Mouse (Mus musculus) midbrain, postnatal 0 days (tissue): ENCODE measurements around the gene Emc3. TPM values are rescaled to one million over a fixed set of nuclear protein-coding genes. Genes with fewer than 3 reads are reported as not detected.

ENCODE experiments used
- ATAC-seq: fragments of 200-750 bp; cut with Nextera tagmentation; 2 replicates; pipeline ENCODE4 v1.8.0; 2017; ENCODE audit warnings: moderate number of reproducible peaks, mild to moderate bottlenecking, moderate TSS enrichment, moderate library complexity; ENCODE audit not compliant: low FRiP score
- DNase-seq: peaks from one replicate; pipeline ENCODE4 v3.0.0-alpha.2; 2015; ENCODE audit warnings: low spot score
- H3K27ac ChIP-seq: fragments of 300-500 bp; sonication (generic); 2 replicates; pipeline ENCODE4 v1.5.1; 2014; ENCODE audit warnings: low read depth, mild to moderate bottlenecking, low read length, mixed read lengths
- H3K27me3 ChIP-seq: fragments of 300-500 bp; sonication (generic); 2 replicates; pipeline ENCODE4 v1.6.1; 2014; ENCODE audit warnings: low read length, control low read depth, mixed read lengths; ENCODE audit not compliant: insufficient read depth
- H3K36me3 ChIP-seq: fragments of 300-500 bp; sonication (generic); 2 replicates; pipeline ENCODE4 v1.6.1; 2014; ENCODE audit warnings: low read length, control low read depth, mixed read lengths; ENCODE audit not compliant: insufficient read depth
- H3K4me1 ChIP-seq: fragments of 300-500 bp; sonication (generic); 2 replicates; pipeline ENCODE4 v1.6.1; 2014; ENCODE audit warnings: mild to moderate bottlenecking, control low read depth, antibody characterized with exemption, low read length, mixed read lengths; ENCODE audit not compliant: insufficient read depth
- H3K4me2 ChIP-seq: fragments of 300-500 bp; sonication (generic); 2 replicates; pipeline ENCODE4 v1.6.1; 2014; ENCODE audit warnings: low read depth, mild to moderate bottlenecking, low read length, mixed read lengths; ENCODE audit not compliant: poor library complexity, severe bottlenecking
- H3K4me3 ChIP-seq: fragments of 300-500 bp; sonication (generic); 2 replicates; pipeline ENCODE4 v1.5.1; 2014; ENCODE audit warnings: low read depth, mild to moderate bottlenecking, low read length, moderate library complexity
- H3K9ac ChIP-seq: fragments of 300-500 bp; sonication (generic); replicated peaks from 2 replicates; pipeline ENCODE4 v1.6.1; 2014; ENCODE audit warnings: mild to moderate bottlenecking, low read length, moderate library complexity, mixed read lengths; ENCODE audit not compliant: poor library complexity, severe bottlenecking
- H3K9me3 ChIP-seq: fragments of 300-500 bp; sonication (generic); 2 replicates; pipeline ENCODE4 v1.6.1; 2016; ENCODE audit warnings: low read length, control low read depth
- CTCF ChIP-seq: IDR thresholded peaks from 2 replicates; pipeline ENCODE4 v1.5.1; 2016; ENCODE audit warnings: antibody characterized with exemption, mild to moderate bottlenecking
- WGBS: fragments of 180-500 bp; shearing (Covaris S2); extraction: QIAGEN DNeasy Blood & Tissue Kit; methylation state at CpG from one replicate; pipeline ENCODE4 v1.1.7; 2014; 5-methylcytosine and 5-hydroxymethylcytosine counted together
- microRNA-seq: library from miRNA; unstranded; fragments of <30 nt; microRNA quantifications from one replicate; pipeline ENCODE4, GENCODE M21; 2016; ENCODE audit warnings: borderline number of aligned reads
- polyA plus RNA-seq: library from polyadenylated mRNA; unstranded; fragments of >200 nt; fragmentation: Nextera tagmentation; extraction: Ambion mirVana; gene quantifications from 2 replicates; pipeline ENCODE4 v1.2.1, GENCODE M21; 2015
- total RNA-seq: library from RNA; depleted of rRNA; stranded (reverse); fragments of >200 nt; gene quantifications from 2 replicates; pipeline ENCODE4 v1.2.3, GENCODE M21; 2014; rRNA removed

Emc3 gene
- total and polyA plus RNA-seq, 2 experiments from 2014 or later, result 71.9 to 111 TPM

DNA sequence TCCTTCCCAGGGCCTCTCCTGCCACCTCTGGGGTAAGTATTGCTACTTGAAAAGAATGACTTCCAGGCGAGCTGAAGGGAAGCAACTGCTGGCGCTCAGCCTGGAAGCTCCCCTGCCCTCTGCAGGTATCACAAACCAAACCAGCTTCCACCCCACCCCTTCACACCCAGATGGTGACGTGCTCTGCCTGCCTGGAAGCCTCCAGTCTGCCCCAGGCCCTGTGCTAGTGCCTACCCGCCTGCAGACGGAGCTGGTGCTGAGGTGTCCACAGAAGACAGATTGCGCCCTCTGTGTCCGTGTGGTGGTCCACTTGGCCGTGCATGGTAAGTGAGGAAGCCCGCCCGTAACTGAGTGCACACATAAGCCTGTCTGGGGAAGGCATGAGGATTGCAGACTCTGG is 59.4 kb downstream of the Emc3 start:
- Histone ChIP-seq H3K4me2 (no peak overlapping the region), H3K4me1 (no peaks in the 10 kb centered on the region), H3K4me3 (no peak overlapping the region), H3K36me3 (no peaks in the 10 kb centered on the region), H3K27ac (no peak overlapping the region), H3K27me3 (peaks cover 16% of the 10 kb centered on the region), H3K9ac (no peak overlapping the region), H3K9me3 (no peaks in the 10 kb centered on the region)
- WGBS, result 72% methylated on average over 10 of the region's 10 CpGs
- ATAC-seq (no peak), DNase-seq (no peak)
- TF ChIP-seq CTCF, result no peak

DNA sequence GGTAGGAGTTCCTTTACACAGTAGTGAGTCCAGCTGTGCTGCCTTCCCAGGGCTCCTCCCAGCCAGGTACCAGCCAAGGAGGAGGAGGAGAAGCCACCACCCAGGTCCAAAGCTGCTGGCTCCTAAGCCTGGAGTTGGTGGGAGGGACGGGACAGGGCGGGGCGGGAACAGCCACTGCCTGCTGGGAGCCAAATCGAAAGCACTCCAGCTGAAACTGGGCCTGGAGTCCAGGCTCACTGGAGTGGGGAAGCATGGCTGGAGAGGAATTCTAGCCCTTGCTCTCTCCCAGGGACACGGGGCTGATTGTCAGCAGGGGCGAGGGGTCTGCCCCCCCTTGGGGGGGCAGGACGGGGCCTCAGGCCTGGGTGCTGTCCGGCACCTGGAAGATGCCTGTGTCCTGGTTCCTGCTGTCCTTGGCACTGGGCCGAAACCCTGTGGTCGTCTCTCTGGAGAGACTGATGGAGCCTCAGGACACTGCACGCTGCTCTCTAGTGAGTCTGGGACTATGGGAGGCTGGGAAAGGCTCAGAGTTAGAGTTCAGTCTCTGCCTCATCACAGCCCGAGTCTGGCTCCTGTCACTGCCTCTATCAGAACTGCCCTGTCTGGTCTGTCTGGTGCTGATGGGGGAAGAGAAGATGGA is 60.0 kb downstream of the Emc3 start, which contains the start of gene Il17rc:
Il17rc (plus strand) TSS at position 131 of the 640 bp plus-strand sequence.
- no peak within 1 kb of the TSS for H3K4me2 ChIP-seq
- no peaks in the 10 kb centered on the region for H3K36me3 ChIP-seq
- no peak for TF ChIP-seq CTCF
- H3K9ac ChIP-seq, result no peak within 1 kb of the TSS
- ATAC-seq, result no peak
- no peaks in the 10 kb centered on the region for H3K9me3 ChIP-seq
- H3K27me3 ChIP-seq, result peaks cover 16% of the 10 kb centered on the region
- H3K4me1 ChIP-seq, result no peaks in the 10 kb centered on the region
- no peak within 1 kb of the TSS for H3K27ac ChIP-seq
- 18% methylated on average over 12 of the region's 12 CpGs for WGBS
- DNase-seq, result no peak
- no peak within 1 kb of the TSS for H3K4me3 ChIP-seq

DNA sequence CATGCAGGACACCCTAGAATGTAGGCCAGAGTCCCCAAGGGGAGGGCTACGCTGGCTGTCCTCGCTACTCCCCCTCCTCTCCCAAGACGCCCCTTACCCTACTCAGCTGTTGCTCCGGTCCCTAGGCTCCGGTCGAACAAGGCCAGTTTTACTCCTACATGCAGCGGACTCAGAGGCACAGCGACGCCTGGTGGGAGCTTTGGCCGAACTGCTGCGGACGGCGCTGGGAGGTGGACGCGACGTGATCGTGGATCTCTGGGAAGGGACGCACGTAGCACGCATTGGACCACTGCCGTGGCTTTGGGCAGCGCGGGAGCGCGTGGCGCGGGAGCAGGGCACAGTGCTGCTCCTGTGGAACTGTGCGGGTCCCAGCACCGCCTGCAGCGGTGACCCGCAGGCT is 62.0 kb downstream of the Emc3 start:
- H3K4me1 ChIP-seq, result no peaks in the 10 kb centered on the region
- peak; percentile 75 for TF ChIP-seq CTCF
- peaks cover 13% of the 10 kb centered on the region for H3K27me3 ChIP-seq
- H3K9ac ChIP-seq, result peak overlapping the region; percentile 30
- no peaks in the 10 kb centered on the region for H3K9me3 ChIP-seq
- peak overlapping the region; percentile 35 for H3K4me3 ChIP-seq
- 2% methylated on average over 31 of the region's 31 CpGs for WGBS
- no peaks in the 10 kb centered on the region for H3K36me3 ChIP-seq
- DNase-seq (peak; percentile 81), ATAC-seq (peak; percentile 71)
- H3K4me2 ChIP-seq, result peak overlapping the region; percentile 55
- H3K27ac ChIP-seq, result no peak overlapping the region

DNA sequence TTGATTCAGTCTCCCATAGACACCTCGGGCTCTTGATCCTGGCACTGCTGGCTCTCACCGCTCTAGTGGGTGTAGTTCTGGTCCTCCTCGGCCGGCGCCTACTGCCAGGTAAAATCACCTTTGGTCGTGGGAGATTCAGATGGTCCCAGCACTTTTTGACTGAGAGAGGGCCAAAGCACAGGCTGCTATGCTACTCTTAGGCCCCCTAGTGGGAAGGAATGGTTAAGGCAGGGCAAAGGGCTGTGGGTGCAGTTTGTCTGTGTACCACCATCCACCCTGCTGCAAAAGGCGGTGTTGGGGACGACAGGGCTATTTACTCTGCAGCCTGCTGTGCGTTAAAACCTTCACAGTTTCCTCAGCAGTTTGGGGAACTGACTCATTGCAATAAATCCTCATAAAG is 62.4 kb downstream of the Emc3 start:
- peak; percentile 75 for TF ChIP-seq CTCF
- Histone ChIP-seq H3K9ac (peak overlapping the region; percentile 30; the same call in 1 of the 2 replicates), H3K4me2 (peak overlapping the region; percentile 55), H3K36me3 (no peaks in the 10 kb centered on the region), H3K9me3 (no peaks in the 10 kb centered on the region), H3K4me1 (no peaks in the 10 kb centered on the region), H3K4me3 (peak overlapping the region; percentile 35), H3K27ac (no peak overlapping the region), H3K27me3 (peaks cover 13% of the 10 kb centered on the region)
- DNase-seq (peak; percentile 80), ATAC-seq (peak; percentile 50; the same call in 1 of the 2 replicates)
- 12% methylated on average over 9 of the region's 9 CpGs for WGBS

DNA sequence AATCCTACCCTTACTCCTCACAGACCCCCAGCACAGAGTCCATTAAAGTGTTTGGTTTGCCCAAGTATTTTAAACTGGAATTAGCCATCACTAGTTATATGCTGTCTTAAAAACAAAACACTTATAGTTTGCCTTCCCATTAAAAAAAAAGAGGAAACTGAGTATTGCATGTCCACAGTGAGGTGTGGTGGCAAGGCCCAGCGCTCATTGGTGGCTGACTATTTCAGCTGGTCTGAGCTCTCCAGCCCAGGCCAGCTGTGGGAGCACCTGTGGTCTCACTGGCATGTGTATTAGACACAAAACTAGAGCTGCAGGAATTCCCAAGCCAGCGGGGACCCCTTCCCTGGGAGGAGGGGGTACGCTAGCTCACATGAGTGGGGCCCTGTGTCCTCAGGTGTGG is 62.9 kb downstream of the Emc3 start:
- WGBS, result 72% methylated on average over 3 of the region's 3 CpGs
- no peak for DNase-seq
- TF ChIP-seq CTCF, result no peak
- Histone ChIP-seq H3K27me3 (peaks cover 13% of the 10 kb centered on the region), H3K9me3 (no peaks in the 10 kb centered on the region), H3K9ac (0 out of 2 replicates have a peak overlapping the region, but pooled peaks have one; percentile 30), H3K27ac (no peak overlapping the region), H3K4me1 (no peaks in the 10 kb centered on the region), H3K4me3 (no peak overlapping the region), H3K4me2 (no peak overlapping the region), H3K36me3 (no peaks in the 10 kb centered on the region)
- ATAC-seq, result no peak

DNA sequence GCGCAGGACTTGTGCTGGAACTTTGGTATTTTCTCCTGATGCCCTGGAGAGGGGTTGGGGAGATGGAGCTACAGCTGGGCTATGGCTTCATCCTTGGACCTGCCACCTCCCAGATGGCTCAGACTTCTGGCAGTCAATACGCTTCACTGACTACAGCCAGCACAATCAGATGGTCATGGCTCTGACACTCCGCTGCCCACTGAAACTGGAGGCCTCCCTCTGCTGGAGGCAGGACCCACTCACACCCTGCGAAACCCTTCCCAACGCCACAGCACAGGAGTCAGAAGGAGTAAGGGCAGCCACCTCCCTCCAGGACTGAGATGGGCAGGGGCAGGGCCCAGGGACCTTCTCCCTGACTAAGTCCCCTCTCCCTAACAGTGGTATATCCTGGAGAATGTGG is 65.8 kb downstream of the Emc3 start:
- Histone ChIP-seq H3K27ac (no peak overlapping the region), H3K36me3 (no peaks in the 10 kb centered on the region), H3K9ac (no peak overlapping the region), H3K4me2 (no peak overlapping the region), H3K27me3 (peaks cover 4% of the 10 kb centered on the region), H3K9me3 (no peaks in the 10 kb centered on the region), H3K4me3 (no peak overlapping the region), H3K4me1 (no peaks in the 10 kb centered on the region)
- DNase-seq, result peak; percentile 77
- WGBS, result 58% methylated on average over 5 of the region's 5 CpGs
- ATAC-seq, result peak; percentile 43; the same call in 1 of the 2 replicates
- peak; percentile 58 for TF ChIP-seq CTCF

Small RNA genes lying within 50 kb of the gene (microRNA-seq; reads per million reads assigned to microRNA genes)
- not detected for gene Gm23365

Other genes starting within 250 kb of the Emc3 start
- 10.3 and 23.4 TPM in 2 replicates for gene Cpne9, start 249.3 kb downstream of the Emc3 start, total RNA-seq
- gene Cpne9, start 249.3 kb downstream of the Emc3 start, polyA plus RNA-seq, result 7.9 and 9.1 TPM in 2 replicates
- gene Brpf1, start 224.5 kb downstream of the Emc3 start, total RNA-seq, result 22.1 and 28.1 TPM in 2 replicates
- 9.0 and 10.0 TPM in 2 replicates for gene Brpf1, start 224.5 kb downstream of the Emc3 start, polyA plus RNA-seq
- 10.8 and 14.8 TPM in 2 replicates for gene Ogg1, start 204.7 kb downstream of the Emc3 start, total RNA-seq
- gene Ogg1, start 204.7 kb downstream of the Emc3 start, polyA plus RNA-seq, result 7.3 and 8.9 TPM in 2 replicates
- gene Camk1, start 187.7 kb downstream of the Emc3 start, total RNA-seq, result 102 and 119 TPM in 2 replicates
- 132 and 142 TPM in 2 replicates for gene Camk1, start 187.7 kb downstream of the Emc3 start, polyA plus RNA-seq
- 27.8 and 31.0 TPM in 2 replicates for gene Tada3, start 153.8 kb downstream of the Emc3 start, total RNA-seq
- 73.8 and 74.0 TPM in 2 replicates for gene Tada3, start 153.8 kb downstream of the Emc3 start, polyA plus RNA-seq
- gene Arpc4, start 153.5 kb downstream of the Emc3 start, total RNA-seq, result 190 and 200 TPM in 2 replicates
- 505 TPM in 2 replicates for gene Arpc4, start 153.5 kb downstream of the Emc3 start, polyA plus RNA-seq
- 10.0 and 20.0 TPM in 2 replicates for gene Ttll3, start 142.4 kb downstream of the Emc3 start, total RNA-seq
- gene Ttll3, start 142.4 kb downstream of the Emc3 start, polyA plus RNA-seq, result 10.2 and 14.6 TPM in 2 replicates
- 17.1 and 53.8 TPM in 2 replicates for gene Rpusd3, start 112.3 kb downstream of the Emc3 start, total RNA-seq
- 22.0 and 27.2 TPM in 2 replicates for gene Rpusd3, start 112.3 kb downstream of the Emc3 start, polyA plus RNA-seq
- gene Cidec, start 95.9 kb downstream of the Emc3 start, total RNA-seq, result not detected in 2 replicates
- gene Cidec, start 95.9 kb downstream of the Emc3 start, polyA plus RNA-seq, result 0.09 TPM in 1 of 2 replicates, not detected in the other
- gene Jagn1, start 89.1 kb downstream of the Emc3 start, total RNA-seq, result 43.6 and 48.6 TPM in 2 replicates
- gene Jagn1, start 89.1 kb downstream of the Emc3 start, polyA plus RNA-seq, result 80.4 and 85.4 TPM in 2 replicates
- gene Il17re, start 73.2 kb downstream of the Emc3 start, total RNA-seq, result 0.49 TPM in 1 of 2 replicates, not detected in the other
- gene Il17re, start 73.2 kb downstream of the Emc3 start, polyA plus RNA-seq, result 0.48 and 0.77 TPM in 2 replicates
- 4.7 and 11.6 TPM in 2 replicates for gene Il17rc, start 60.2 kb downstream of the Emc3 start, total RNA-seq
- gene Il17rc, start 60.2 kb downstream of the Emc3 start, polyA plus RNA-seq, result 4.1 and 4.2 TPM in 2 replicates
- 39.4 and 43.0 TPM in 2 replicates for gene Creld1, start 48.4 kb downstream of the Emc3 start, total RNA-seq
- 56.6 and 60.4 TPM in 2 replicates for gene Creld1, start 48.4 kb downstream of the Emc3 start, polyA plus RNA-seq
- 29.4 and 39.3 TPM in 2 replicates for gene Prrt3, start 29.7 kb downstream of the Emc3 start, total RNA-seq
- gene Prrt3, start 29.7 kb downstream of the Emc3 start, polyA plus RNA-seq, result 18.4 and 20.7 TPM in 2 replicates
- 2.4 and 3.4 TPM in 2 replicates for gene Fancd2, start within 50 bp of the Emc3 start, total RNA-seq
- gene Fancd2, start within 50 bp of the Emc3 start, polyA plus RNA-seq, result 0.99 and 1.2 TPM in 2 replicates
- 0.47 TPM in 1 of 2 replicates, not detected in the other for gene Fancd2os, start 69.1 kb upstream of the Emc3 start, total RNA-seq
- 0.11 and 0.18 TPM in 2 replicates for gene Fancd2os, start 69.1 kb upstream of the Emc3 start, polyA plus RNA-seq
- gene Brk1, start 73.1 kb upstream of the Emc3 start, total RNA-seq, result 210 and 215 TPM in 2 replicates
- gene Brk1, start 73.1 kb upstream of the Emc3 start, polyA plus RNA-seq, result 284 and 289 TPM in 2 replicates
- gene Vhl, start 92.3 kb upstream of the Emc3 start, total RNA-seq, result 83.1 and 86.1 TPM in 2 replicates
- 64.9 and 70.4 TPM in 2 replicates for gene Vhl, start 92.3 kb upstream of the Emc3 start, polyA plus RNA-seq
- gene Irak2, start 106.8 kb upstream of the Emc3 start, total RNA-seq, result 5.2 and 7.6 TPM in 2 replicates
- 2.5 and 2.7 TPM in 2 replicates for gene Irak2, start 106.8 kb upstream of the Emc3 start, polyA plus RNA-seq
- gene Tatdn2, start 165.4 kb upstream of the Emc3 start, total RNA-seq, result 63.4 and 72.7 TPM in 2 replicates
- 1.2 and 1.5 TPM in 2 replicates for gene Tatdn2, start 165.4 kb upstream of the Emc3 start, polyA plus RNA-seq
- not detected in 2 replicates for gene Ghrl, start 188.2 kb upstream of the Emc3 start, total RNA-seq
- gene Ghrl, start 188.2 kb upstream of the Emc3 start, polyA plus RNA-seq, result 0.47 TPM in 1 of 2 replicates, not detected in the other
- gene Sec13, start 209.1 kb upstream of the Emc3 start, total RNA-seq, result 104 and 112 TPM in 2 replicates
- 145 and 153 TPM in 2 replicates for gene Sec13, start 209.1 kb upstream of the Emc3 start, polyA plus RNA-seq